Mouse (Mus musculus) liver, adult 2 months (tissue): Measurements from ENCODE around the gene Syne4.

Experiments used
- CTCF ChIP-seq: fragments of 200-500 bp; IDR thresholded peaks from 2 replicates; pipeline ENCODE4 v1.5.1; 2011; ENCODE audit warnings: low read depth, low read length, control low read depth
- POLR2A ChIP-seq: fragments of 200-500 bp; IDR thresholded peaks from 2 replicates; pipeline ENCODE4 v1.6.1; 2011; ENCODE audit warnings: low read length, control low read depth; ENCODE audit not compliant: insufficient read depth; ENCODE audit errors: extremely low read depth

DNA sequence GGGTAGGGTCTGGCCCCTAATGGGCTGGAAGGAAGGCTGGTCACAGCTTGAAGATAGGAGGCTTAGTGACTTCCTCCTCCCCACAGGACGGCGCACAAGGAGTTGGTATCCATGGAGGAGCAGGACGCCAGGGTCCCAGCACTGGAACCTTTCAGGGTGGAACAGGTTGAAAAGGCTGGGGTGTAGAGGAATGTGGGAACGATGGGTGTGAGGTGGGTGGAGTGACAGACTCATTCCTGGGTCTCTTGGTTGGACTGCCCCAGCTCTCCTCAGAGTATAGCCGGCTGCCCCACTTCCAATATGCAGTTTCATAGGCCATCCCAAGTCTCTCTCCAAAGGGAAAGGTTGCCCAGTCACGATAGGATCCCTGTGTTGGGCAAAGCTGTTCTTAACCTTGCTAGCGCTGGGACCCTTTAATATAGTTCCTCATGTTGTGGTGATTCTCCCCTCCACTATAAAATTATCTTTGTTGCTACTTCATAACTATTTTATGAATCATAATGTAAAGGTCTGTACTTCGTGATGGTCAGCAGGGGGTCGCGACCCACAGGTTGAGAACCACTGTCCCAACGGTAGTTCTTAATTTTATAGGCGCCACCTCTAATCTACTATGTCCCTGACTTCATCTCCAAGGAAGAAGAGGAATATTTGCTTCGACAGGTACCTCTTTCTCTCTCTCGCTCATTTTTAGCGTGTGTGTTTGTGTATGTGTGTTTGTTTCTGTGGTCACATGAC, 5.0 kb upstream of the Syne4 start:
- TF ChIP-seq POLR2A (no peak), CTCF (no peak)
